Mouse (Mus musculus) left cerebral cortex, adult 2 months (tissue): Measurements from ENCODE around the gene Gm1527. TPM values are rescaled to one million over a fixed set of nuclear protein-coding genes. Genes with fewer than 3 reads are reported as not detected.
"Not testable (repeated sequence)": the region's sequence is repeated elsewhere in the genome, so short reads cannot be mapped to it uniquely, and the experiment has no call there.

Source experiments
- DNase-seq, 2 experiments: peaks; one replicate each; pipeline ENCODE4 v3.0.0; 2021 to 2022; ENCODE audit warnings: low spot score in 2 of 2, mixed read lengths in 1 of 2; ENCODE audit errors: extremely low spot score in 1 of 2
- H3K27ac ChIP-seq: fragments of 200-600 bp; 2 replicates; pipeline ENCODE4 v1.8.1; 2022
- H3K4me3 ChIP-seq: fragments of 200-600 bp; 2 replicates; pipeline ENCODE4 v1.8.1; 2022
- CTCF ChIP-seq: fragments of 200-600 bp; IDR thresholded peaks from 2 replicates; pipeline ENCODE4 v1.8.1; 2022; ENCODE audit warnings: antibody characterized with exemption, mild to moderate bottlenecking, moderate library complexity
- intact Hi-C: fragments of 180-260 bp; cut with DNase I; formaldehyde crosslinking; loops from one replicate; pipeline ENCODE4 v1.15.1; 2025
- long read RNA-seq, 2 experiments: library from polyadenylated mRNA; stranded (forward); transcript quantifications; one replicate each; pipeline ENCODE4 v2.0.0; 2021; ENCODE audit warnings: borderline mapping rate in 2 of 2
- total RNA-seq, 2 experiments: library from RNA; stranded (reverse); gene quantifications; 2 replicates each; pipeline ENCODE4 v1.2.3; 2021

Gene Gm1527
- not detected for total RNA-seq
- long read RNA-seq, experiment 1, result 0 reads
- long read RNA-seq, experiment 2, result 0 reads

DNA sequence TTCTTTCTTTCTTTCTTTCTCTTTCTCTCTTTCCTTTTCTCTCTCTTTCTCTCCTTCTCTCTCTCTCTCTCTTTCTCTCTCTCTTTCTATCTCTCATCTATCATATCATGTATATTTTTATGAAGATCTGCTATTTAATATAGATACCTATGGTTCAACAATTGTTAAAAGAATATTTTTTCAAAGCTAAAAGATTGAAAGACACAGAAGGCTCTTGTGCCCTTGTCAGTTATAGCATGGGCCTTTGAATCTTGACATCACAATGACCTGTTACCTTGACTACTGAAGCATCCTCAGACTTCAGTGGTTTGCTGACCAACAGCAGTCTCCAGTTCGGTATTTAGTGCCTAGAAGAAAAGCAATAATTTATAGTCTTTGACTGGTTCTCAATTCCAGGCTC is at the start of gene Gm1527:
Gene Gm1527, plus strand, starts transcription at position 301 of the 400 bp plus-strand sequence.
- TF ChIP-seq CTCF, result no peak
- Histone ChIP-seq H3K4me3 (no peak within 1 kb of the TSS), H3K27ac (no peak within 1 kb of the TSS)
- intact Hi-C loops, result no loop called here
- DNase-seq, result no peak

DNA sequence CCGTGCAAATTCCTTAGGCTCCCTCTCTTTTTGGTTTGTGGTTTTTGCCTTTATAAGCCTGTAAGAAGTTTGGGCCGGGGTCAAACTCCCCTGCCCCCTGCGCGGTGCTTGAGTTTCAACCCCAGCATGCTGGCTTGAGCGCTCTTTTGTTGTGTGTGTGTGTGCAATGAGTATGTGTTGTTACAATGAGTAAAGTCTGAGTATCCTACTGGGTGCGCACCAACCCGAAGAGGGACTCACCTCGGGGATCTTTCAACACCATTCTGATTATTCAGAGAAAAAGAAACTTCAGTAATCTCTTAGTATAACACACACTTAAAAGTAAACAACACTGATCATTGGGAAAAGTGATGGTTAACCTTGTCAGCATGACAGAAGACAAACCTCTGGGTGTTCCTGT is 49.2 kb upstream of the Gm1527 start:
- intact Hi-C loops, result no loop called here
- TF ChIP-seq CTCF, result no peak

GRCm38 (mm10) chr3:28847115-28847514 is 45.3 kb upstream of the Gm1527 start:
- no peak for DNase-seq
- Histone ChIP-seq H3K4me3 (no peak overlapping the region), H3K27ac (no peak overlapping the region)
- intact Hi-C loops, result no loop called here
- TF ChIP-seq CTCF, result no peak

More for the DNA sequence above, 49.2 kb upstream of the Gm1527 start:
- H3K4me3 ChIP-seq, result no peak overlapping the region
- H3K27ac ChIP-seq, result no peak overlapping the region
- no peak for DNase-seq

- DNase-seq, H3K27ac ChIP-seq, H3K4me3 ChIP-seq, intact Hi-C loops: not testable (repeated sequence)
Observed at GRCm38 (mm10) chr3:28852174-28852573, 40.2 kb upstream of the Gm1527 start.

DNA sequence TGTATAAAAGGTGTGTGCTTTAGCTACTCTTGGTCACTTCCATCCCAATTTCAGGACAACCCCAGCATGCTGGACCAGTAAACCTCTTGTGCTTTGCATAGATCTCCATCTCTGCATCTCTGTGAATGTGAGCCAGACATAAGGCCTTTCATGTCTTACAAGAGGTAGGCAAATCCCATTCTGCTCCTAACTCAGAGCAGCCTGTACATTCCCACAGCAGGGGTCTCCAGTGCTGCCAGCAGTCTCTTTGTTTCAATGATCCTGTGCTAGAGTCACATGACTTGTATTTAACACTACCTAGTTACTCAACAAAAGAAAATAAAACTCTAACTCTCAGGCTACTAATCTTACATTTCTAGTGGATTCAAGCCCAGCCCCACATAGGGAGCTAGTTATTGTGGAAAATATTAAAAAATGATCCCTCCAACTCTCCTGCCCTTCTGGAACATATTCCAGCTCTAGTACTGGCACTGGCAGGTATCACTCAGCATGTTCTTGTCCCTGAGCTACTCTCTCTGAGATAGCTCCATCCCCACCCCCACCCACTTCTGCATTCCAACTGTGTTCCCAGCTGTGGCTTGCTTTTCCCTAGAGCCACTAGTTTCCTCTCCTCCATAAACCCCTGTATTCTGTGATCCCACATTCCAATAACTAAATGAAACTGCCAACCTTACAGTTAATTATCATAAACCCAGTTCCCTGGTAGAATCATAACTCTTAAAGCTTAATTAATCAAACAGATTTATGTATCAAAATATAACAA is 32.6 kb upstream of the Gm1527 start:
- H3K4me3 ChIP-seq, H3K27ac ChIP-seq, DNase-seq, intact Hi-C loops: not testable (repeated sequence)

GRCm38 (mm10) chr3:28896966-28897365 is 4.5 kb downstream of the Gm1527 start:
- H3K27ac ChIP-seq, H3K4me3 ChIP-seq, DNase-seq, intact Hi-C loops: not testable (repeated sequence)

GRCm38 (mm10) chr3:28965931-28966330 is 73.5 kb downstream of the Gm1527 start:
- no peak for TF ChIP-seq CTCF
- DNase-seq, result no peak
- intact Hi-C loops, result no loop called here
- Histone ChIP-seq H3K27ac (no peak overlapping the region), H3K4me3 (no peak overlapping the region)

DNA sequence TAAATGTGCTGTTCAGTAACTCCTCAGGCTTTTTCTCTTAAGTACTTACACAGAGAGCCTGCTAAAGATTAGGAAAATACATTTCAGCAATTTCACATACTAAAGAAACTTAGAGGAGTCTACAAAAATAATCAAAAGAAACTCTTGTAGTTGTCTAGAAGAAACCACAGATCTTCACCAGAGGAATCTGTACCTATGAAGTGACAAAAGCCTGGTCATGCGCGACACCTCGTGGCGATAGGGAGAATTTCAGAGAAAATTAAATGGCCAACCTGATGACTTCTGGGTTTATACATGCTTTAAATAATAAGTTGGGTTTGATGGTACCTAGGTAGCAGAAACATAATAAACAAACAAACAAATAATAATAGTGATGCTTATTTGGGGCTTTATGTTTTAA is 76.4 kb downstream of the Gm1527 start:
- intact Hi-C loops, result loop anchor here (1.0 kb wide), 1 partner anchor 155 kb away; no protein-coding TSS in a partner anchor
- TF ChIP-seq CTCF, result peak; percentile 89
- no peak overlapping the region for H3K4me3 ChIP-seq
- peak; percentile 43 to 45 for DNase-seq
- H3K27ac ChIP-seq, result no peak overlapping the region

Other genes starting within 250 kb of the Gm1527 start
- not detected for gene Slc2a2, start 194.7 kb upstream of the Gm1527 start, total RNA-seq
- 10 to 100 TPM; 32.8 to 36.7 TPM for gene Eif5a2, start 111.3 kb upstream of the Gm1527 start, total RNA-seq
- 100 to 1,000 TPM; 169 to 217 TPM for gene Rpl22l1, start 87.2 kb upstream of the Gm1527 start, total RNA-seq
- gene Egfem1, start 189.4 kb downstream of the Gm1527 start, total RNA-seq, result 10 to 100 TPM; 16.9 to 21.8 TPM